Mouse (Mus musculus): ENCODE measurements around the gene Ddx25.

Gene Ddx25

DNA sequence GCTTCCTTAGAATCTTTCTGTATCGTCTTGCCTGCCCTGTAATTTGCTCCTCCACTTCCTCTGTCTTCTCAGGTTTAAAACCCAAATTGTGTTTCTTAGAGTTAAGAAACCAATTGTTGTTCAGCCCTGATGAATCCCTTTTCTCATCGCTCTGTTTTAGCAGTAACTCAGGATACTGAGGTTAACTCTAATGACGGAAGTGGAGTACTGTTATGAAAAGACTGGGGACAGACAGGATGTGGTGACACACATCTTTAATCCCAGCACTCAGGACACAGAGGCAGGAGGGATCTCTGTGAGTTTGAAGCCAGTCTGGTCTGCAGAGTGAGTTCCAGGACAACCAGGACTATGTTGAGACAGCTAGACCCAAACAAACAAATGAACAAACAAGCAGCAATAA lies 62.9 kb downstream of the Ddx25 start:
- in situ Hi-C loops (cut with MboI; ENCODE audit: low sequenced_read_pairs): no loop called here

DNA sequence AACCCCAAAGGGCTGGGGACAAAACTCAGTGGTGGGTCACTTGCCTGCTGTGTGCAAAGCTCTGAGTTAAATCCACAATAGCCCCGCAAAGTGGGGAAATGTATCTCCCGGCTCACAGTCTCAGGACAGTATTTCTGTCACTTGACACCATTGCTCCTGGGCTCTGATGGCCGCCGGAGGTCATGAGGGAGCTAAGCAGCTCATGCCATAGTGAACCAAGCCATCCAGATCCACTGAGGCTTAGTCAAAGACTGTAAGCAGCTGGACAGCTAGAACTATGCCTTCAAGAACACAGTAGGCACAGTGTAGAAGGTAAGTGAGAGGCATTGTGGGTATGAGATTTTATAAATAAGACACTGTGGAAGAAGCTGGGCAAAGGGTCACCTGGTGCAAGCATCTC lies 63.4 kb downstream of the Ddx25 start:
- in situ Hi-C loops (cut with MboI; ENCODE audit: low sequenced_read_pairs): no loop called here

DNA sequence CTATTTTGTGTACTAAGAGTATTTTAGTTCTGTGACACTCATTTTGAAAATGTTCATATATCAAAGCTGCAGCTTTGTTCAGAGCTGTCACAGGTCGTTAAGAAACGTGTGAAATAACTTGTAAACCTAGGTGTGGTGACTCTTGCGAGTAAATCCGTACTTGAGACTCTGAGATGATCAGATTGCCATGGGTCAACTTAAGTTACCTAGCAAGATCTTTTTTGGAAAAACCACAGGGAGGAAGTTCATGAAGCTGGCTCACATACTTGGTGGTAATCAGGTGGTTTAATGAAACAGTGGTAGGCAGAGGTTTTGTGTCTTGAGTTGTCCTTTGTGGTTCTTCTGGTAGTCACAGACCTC lies 64.6 kb downstream of the Ddx25 start:
- in situ Hi-C loops (cut with MboI; ENCODE audit: low sequenced_read_pairs): no loop called here

DNA sequence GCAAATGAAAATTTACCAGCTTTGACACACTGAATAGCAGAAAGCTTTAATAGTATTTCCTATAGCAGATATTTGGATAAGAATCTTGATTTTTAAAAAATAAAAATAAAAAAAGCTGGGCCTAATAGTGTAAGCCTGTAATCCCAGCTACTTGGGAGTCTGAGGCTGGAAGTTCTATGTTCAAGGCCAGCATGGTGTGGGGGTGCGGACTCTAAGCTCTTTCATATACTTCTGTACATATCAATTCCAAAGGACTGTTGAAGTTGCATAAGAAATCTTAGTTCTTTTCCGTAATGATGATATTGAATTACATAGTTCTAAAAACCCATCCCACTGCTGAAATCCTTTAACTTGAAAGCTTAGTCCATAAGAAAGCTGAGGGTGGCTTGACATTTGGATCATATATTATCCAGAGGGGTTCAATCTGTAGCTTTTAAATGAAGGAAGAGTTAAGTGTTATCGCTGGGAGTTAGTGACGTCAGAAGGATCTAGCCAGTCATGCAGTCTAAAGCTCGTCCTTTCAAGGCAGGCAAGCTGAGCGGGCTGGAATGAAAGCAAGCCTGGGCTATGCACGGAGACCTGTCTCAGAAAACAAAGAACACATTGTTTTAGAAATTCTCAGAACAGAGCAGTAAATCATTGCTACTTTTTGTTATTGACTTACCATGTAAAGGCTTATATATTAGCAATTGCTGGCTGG lies 65.1 kb downstream of the Ddx25 start:
- in situ Hi-C loops (cut with MboI; ENCODE audit: low sequenced_read_pairs): no loop called here

DNA sequence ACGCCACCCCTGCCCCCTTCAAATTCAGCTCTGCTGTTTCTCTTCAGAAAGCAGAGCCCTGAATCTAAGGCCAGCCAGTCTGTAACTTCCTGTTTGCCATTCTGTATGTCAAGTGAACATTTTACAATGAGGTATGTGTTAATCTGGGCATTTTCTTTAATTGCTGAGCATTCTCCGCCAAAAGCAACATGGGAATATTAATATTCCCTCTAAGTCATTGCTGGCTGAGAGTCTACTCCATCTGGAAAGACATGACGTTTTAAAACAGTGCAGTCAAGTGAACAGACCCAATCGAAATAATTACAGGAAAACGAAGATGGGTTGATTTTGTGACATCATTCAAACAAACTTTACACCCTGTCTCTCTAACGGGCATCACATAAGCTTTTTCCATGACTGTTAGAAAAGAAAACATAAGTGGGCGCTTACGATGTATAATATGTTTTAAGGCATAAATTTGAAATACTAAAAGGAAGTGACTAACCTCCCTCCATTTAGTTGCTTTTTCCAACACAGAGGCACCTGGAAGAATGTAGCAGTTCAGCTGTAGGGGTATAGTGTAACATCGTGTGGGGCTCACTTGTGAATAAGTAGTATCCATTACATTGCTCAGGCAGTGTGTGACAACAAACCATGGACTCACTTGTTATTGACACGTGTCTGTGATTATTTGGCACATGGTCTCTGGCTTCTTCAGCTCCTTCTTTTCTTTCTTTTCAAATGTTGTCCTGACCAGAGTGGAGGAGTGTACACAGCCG lies 67.0 kb downstream of the Ddx25 start:
- in situ Hi-C loops (cut with MboI; ENCODE audit: low sequenced_read_pairs): no loop called here

DNA sequence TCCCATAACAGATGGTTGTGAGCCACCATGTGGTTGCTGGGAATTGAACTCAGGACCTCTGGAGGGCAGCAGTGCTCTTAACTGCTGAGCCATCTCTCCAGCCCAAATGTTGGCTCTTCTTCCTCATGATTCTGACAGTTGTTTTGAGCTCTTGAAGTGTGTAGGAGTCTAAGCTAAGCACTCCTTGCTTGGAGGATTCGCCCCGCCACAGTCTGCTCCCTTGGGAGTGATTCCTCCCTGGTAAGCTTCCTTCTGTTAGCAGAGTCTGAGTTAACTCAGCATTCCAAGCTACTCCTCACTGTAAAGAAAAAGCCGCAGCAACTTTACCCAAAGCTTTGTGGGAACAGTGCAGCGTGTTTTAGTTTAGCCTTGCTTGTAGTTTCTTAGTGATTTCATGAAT lies 69.8 kb downstream of the Ddx25 start:
- in situ Hi-C loops (cut with MboI; ENCODE audit: low sequenced_read_pairs): no loop called here

All from CH12F3 (cell line).